Mouse (Mus musculus) kidney, adult 2 months (tissue): ENCODE data around the gene Tctn3.

ENCODE experiments used
- CTCF ChIP-seq: fragments of 200-500 bp; conservative IDR thresholded peaks from 2 replicates; pipeline ENCODE4 v1.5.1; 2011; ENCODE audit warnings: low read depth, mild to moderate bottlenecking, control low read depth, low read length, moderate library complexity, mixed read lengths; ENCODE audit not compliant: insufficient read depth, insufficient read length
- POLR2A ChIP-seq: fragments of 200-500 bp; IDR thresholded peaks from one replicate; pipeline ENCODE4 v1.6.1; 2011; ENCODE audit warnings: low read depth, low read length, control low read depth

DNA sequence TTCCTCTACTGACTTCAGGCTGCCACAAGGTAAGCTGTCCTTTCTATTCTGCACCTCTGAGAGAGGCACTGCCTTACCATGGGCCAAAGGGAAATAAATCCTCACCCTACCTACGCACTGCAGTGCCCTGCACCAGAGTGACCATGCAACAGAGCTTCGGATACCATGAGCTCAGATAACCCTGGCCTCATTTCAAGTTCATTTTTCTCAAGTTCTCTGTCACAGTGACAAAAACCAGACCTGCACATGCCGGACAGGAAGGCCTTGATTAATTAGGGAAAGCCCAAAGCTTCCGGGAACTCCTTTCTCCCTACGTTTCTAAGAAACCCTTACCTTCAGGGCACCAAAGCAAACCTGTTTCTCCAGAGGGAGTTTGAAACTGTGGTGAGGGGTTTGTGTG lies 30.4 kb downstream of the Tctn3 start:
- TF ChIP-seq POLR2A (no peak), CTCF (no peak)
